Mouse (Mus musculus): ENCODE measurements at regions not wholly inside any gene's neighbourhood (a gene's known extent, or its start where the extent isn't known, plus 50 kb on each side); places are given as distances from the start of the nearest gene placed in this dataset.

GRCm38 (mm10) chr8:34225011-34225890 lies 113.7 kb upstream of the Gm10131 start:
- TF ChIP-seq POLR2A (IDR thresholded peaks at IDR 0.05; ENCODE audit: borderline replicate concordance, extremely low read depth, insufficient read depth, insufficient read length, poor library complexity, severe bottlenecking), result no peak
- TF ChIP-seq CTCF (IDR thresholded peaks at IDR 0.05; ENCODE audit: borderline replicate concordance, extremely low read depth, insufficient read depth, insufficient read length), result no peak

Data from brain, embryonic 14.5 days (tissue).